Mouse (Mus musculus) neural tube, embryonic 14.5 days (tissue): Measurements from ENCODE around the gene Antxr1. TPM values are rescaled to one million over a fixed set of nuclear protein-coding genes. Genes with fewer than 3 reads are reported as not detected.

ENCODE experiments used
- ATAC-seq: fragments of 200-750 bp; cut with Nextera tagmentation; 2 replicates; pipeline ENCODE4 v1.8.0; 2017; ENCODE audit warnings: low read depth, mild to moderate bottlenecking, moderate TSS enrichment, moderate library complexity
- H3K27ac ChIP-seq: fragments of 300-500 bp; sonication (generic); 2 replicates; pipeline ENCODE4 v1.5.1; 2014; ENCODE audit warnings: low read depth, mild to moderate bottlenecking, control low read depth, low read length, moderate library complexity, mixed read lengths
- H3K27me3 ChIP-seq: fragments of 300-500 bp; sonication (generic); 2 replicates; pipeline ENCODE4 v1.6.1; 2014; ENCODE audit warnings: low read length; ENCODE audit not compliant: control insufficient read depth, insufficient read depth
- H3K36me3 ChIP-seq: fragments of 300-500 bp; sonication (generic); 2 replicates; pipeline ENCODE4 v1.6.1; 2014; ENCODE audit warnings: low read length, mixed read lengths; ENCODE audit not compliant: control insufficient read depth, insufficient read depth
- H3K4me1 ChIP-seq: fragments of 300-500 bp; sonication (generic); 2 replicates; pipeline ENCODE4 v1.6.1; 2014; ENCODE audit warnings: low read length; ENCODE audit not compliant: control insufficient read depth, insufficient read depth
- H3K4me2 ChIP-seq: fragments of 300-500 bp; sonication (generic); 2 replicates; pipeline ENCODE4 v1.6.1; 2014; ENCODE audit warnings: mild to moderate bottlenecking, low read depth, low read length, control low read depth
- H3K4me3 ChIP-seq: fragments of 300-500 bp; sonication (generic); 2 replicates; pipeline ENCODE4 v1.5.1; 2014; ENCODE audit warnings: low read depth, low read length, control low read depth, mixed read lengths
- H3K9ac ChIP-seq: fragments of 300-500 bp; sonication (generic); replicated peaks from 2 replicates; pipeline ENCODE4 v1.6.1; 2014; ENCODE audit warnings: low read depth, mild to moderate bottlenecking, control low read depth, low read length, mixed read lengths
- H3K9me3 ChIP-seq: fragments of 300-500 bp; sonication (generic); 2 replicates; pipeline ENCODE4 v1.6.1; 2016; ENCODE audit warnings: low read length; ENCODE audit not compliant: control insufficient read depth
- WGBS: fragments of 180-500 bp; shearing (Covaris S2); extraction: QIAGEN DNeasy Blood & Tissue Kit; methylation state at CpG from one replicate; pipeline ENCODE4 v1.1.7; 2014; 5-methylcytosine and 5-hydroxymethylcytosine counted together
- polyA plus RNA-seq: library from polyadenylated mRNA; unstranded; fragments of >200 nt; fragmentation: Nextera tagmentation; extraction: Ambion mirVana; gene quantifications from 2 replicates; pipeline ENCODE4 v1.2.1, GENCODE M21; 2014

Gene Antxr1
- polyA plus RNA-seq, 1 experiment from 2014 or later, result 6.5 TPM

DNA sequence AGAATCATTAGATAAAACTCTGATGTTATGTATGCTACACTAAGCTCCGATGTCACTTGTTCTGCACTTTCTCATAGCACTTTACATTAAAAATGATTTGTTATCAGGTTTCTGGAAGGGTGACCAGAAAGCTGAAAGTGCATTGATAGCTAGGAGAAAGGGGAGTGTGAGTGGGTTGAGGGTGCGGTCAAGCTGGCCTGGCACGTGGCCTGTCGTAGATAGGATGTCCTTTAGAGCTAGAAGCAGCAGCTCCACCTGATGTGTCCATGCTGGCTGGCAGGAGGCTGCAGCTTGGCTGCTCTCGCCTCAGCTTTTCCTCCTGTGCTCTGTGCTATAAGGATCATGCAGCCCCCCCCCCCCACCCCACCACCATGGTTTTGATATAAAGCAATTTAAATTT, 243.1 kb downstream of the Antxr1 start:
- no peaks in the 10 kb centered on the region for H3K9me3 ChIP-seq
- H3K4me3 ChIP-seq, result no peak overlapping the region
- no peak for ATAC-seq
- WGBS, result 86% methylated on average over 5 of the region's 5 CpGs
- H3K4me1 ChIP-seq, result no peaks in the 10 kb centered on the region
- no peak overlapping the region for H3K27ac ChIP-seq
- no peak overlapping the region for H3K9ac ChIP-seq
- H3K36me3 ChIP-seq, result peaks cover 20% of the 10 kb centered on the region
- no peaks in the 10 kb centered on the region for H3K27me3 ChIP-seq
- H3K4me2 ChIP-seq, result no peak overlapping the region

DNA sequence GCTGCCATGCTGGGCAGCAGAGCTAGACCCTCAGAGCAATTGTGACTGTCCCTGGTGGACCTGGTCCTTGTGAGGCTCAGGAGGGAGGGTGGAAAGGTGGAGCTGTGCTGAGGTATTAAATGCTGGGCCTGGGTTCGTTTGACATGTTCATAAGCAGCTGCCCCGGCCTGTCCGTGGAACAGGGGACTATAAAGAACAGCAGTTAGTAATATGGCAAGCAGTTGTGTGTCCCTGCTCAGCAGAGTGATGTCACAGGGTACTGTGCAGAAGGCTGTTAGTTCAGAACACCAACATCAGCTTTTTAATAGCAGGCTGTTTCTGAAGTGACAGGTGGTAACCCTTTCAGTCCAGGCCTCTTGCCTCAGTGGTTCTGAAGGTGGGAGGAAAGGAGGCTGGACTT, 244.7 kb downstream of the Antxr1 start:
- ATAC-seq, result no peak
- Histone ChIP-seq H3K4me3 (no peak overlapping the region), H3K36me3 (peaks cover 23% of the 10 kb centered on the region), H3K4me2 (no peak overlapping the region), H3K9me3 (no peaks in the 10 kb centered on the region), H3K27me3 (no peaks in the 10 kb centered on the region), H3K27ac (no peak overlapping the region), H3K4me1 (no peaks in the 10 kb centered on the region), H3K9ac (no peak overlapping the region)
- 85% methylated on average over 3 of the region's 3 CpGs for WGBS

DNA sequence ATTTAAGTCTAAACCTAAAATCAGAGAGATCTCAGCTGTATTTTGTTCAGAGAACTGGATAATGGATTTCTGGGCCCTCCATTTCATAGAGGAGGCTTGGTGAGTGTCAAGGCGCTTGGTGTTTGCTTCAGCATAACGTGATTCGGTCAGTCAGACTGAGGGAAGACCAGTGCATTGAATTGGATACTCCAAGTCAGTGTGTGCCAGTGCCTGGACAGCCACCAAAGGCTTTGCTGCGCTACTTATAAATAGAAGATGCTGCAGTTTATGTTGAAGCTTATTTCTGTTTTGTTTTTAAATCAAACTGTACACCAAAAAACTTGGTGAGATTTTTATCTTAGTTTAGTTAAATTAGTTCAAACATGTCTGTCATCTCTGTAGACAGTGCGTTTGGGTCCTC, 247.3 kb downstream of the Antxr1 start:
- WGBS, result 95% methylated on average over 5 of the region's 5 CpGs

DNA sequence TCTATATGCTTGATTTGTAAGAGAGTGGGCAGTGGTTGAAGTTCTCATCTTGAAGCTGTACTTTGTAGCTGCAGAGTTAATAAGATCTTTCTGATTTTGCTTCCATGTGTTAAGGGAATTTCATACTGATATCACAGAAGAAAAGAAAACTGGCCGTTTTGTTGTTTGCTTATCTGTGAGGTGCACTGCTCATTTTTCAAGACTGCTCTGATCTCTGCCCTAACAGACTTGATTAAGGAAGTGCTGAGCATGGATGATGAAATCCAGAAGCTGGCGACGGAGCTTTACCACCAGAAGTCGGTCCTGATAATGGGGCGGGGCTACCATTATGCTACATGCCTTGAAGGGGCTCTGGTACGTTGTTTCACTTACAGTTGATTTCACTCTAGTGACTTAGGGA, 250.6 kb downstream of the Antxr1 start:
- H3K4me3 ChIP-seq, result no peak overlapping the region
- H3K4me2 ChIP-seq, result no peak overlapping the region
- H3K27ac ChIP-seq, result no peak overlapping the region
- H3K9ac ChIP-seq, result no peak overlapping the region
- 93% methylated on average over 6 of the region's 6 CpGs for WGBS
- no peaks in the 10 kb centered on the region for H3K9me3 ChIP-seq
- H3K4me1 ChIP-seq, result no peaks in the 10 kb centered on the region
- H3K36me3 ChIP-seq, result peaks cover 52% of the 10 kb centered on the region
- H3K27me3 ChIP-seq, result no peaks in the 10 kb centered on the region
- no peak for ATAC-seq

More for the DNA sequence above, 247.3 kb downstream of the Antxr1 start:
- Histone ChIP-seq H3K9me3 (no peaks in the 10 kb centered on the region), H3K27ac (no peak overlapping the region), H3K4me2 (no peak overlapping the region), H3K9ac (no peak overlapping the region), H3K36me3 (peaks cover 40% of the 10 kb centered on the region), H3K4me1 (no peaks in the 10 kb centered on the region), H3K27me3 (no peaks in the 10 kb centered on the region), H3K4me3 (no peak overlapping the region)
- no peak for ATAC-seq

Other genes starting within 250 kb of the Antxr1 start
- gene D6Ertd527e, start 231.1 kb downstream of the Antxr1 start, polyA plus RNA-seq, result 0.54 TPM in 1 of 2 replicates, not detected in the other
- not detected in 2 replicates for gene Gkn1, start 15.1 kb upstream of the Antxr1 start, polyA plus RNA-seq
- gene Gkn2, start 37.5 kb upstream of the Antxr1 start, polyA plus RNA-seq, result not detected in 2 replicates
- 0.42 TPM in 1 of 2 replicates, not detected in the other for gene Gkn3, start 53.1 kb upstream of the Antxr1 start, polyA plus RNA-seq
- gene Bmp10, start 93.2 kb upstream of the Antxr1 start, polyA plus RNA-seq, result not detected in 2 replicates
- gene Arhgap25, start 197.4 kb upstream of the Antxr1 start, polyA plus RNA-seq, result 2.3 and 5.2 TPM in 2 replicates